Mouse (Mus musculus): ENCODE data around the gene Foxo1. TPM values are rescaled to one million over a fixed set of nuclear protein-coding genes. Genes with fewer than 3 reads are reported as not detected.

Foxo1 gene
- polyA plus RNA-seq, 1 experiment from 2014 or later = 3.7 TPM

GRCm38 (mm10) chr3:52271376-52271775 is 3.2 kb downstream of the Foxo1 start:
- Histone ChIP-seq H3K36me3 (ENCODE audit: control insufficient read depth, insufficient read depth, low read length) (no peaks in the 10 kb centered on the region), H3K4me2 (ENCODE audit: low read depth, low read length, severe bottlenecking) (no peak overlapping the region), H3K4me3 (ENCODE audit: low read depth, low read length) (no peak overlapping the region), H3K9ac (ENCODE audit: low read length) (no peak overlapping the region), H3K27me3 (ENCODE audit: control insufficient read depth, insufficient read depth, low read length) (peaks cover 25% of the 10 kb centered on the region), H3K9me3 (ENCODE audit: control insufficient read depth, low read length) (no peaks in the 10 kb centered on the region), H3K27ac (ENCODE audit: low read depth, low read length) (no peak overlapping the region), H3K4me1 (replicated peaks; ENCODE audit: control insufficient read depth, insufficient read depth, low read length) (no peaks in the 10 kb centered on the region; the same call in 1 of the 2 replicates)
- no peak for DNase-seq (ENCODE audit: low spot score)
- WGBS = 87% methylated on average over 5 of the region's 5 CpGs
- ATAC-seq (replicated peaks; ENCODE audit: low FRiP score) = no peak

DNA sequence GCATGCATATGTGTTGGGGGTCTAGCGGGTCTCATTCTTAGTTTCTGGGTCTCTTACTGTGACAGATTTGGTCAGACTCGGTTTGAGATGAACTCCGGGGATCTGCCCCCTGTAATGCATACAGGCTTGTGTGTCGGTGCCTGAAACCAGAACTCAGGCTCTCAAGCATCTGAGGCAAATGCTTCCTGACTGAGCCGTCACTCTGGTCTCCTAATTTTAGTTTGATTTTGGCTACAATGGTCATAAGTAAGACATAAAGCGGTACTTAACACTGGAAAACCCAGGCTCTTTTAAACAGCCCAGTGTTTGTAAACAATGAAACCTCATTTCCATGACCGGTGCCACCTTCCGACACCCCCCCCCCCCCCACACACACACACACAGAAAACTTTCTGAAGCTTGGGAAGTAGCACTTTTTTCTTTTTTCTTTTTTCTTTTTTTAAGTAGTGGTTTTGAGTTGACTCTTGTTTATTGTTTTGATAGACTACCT is 4.3 kb downstream of the Foxo1 start:
- Histone ChIP-seq H3K27me3 (ENCODE audit: control insufficient read depth, insufficient read depth, low read length) (peaks cover 15% of the 10 kb centered on the region), H3K9ac (ENCODE audit: low read length) (no peak overlapping the region), H3K4me2 (ENCODE audit: low read depth, low read length, severe bottlenecking) (no peak overlapping the region), H3K4me1 (replicated peaks; ENCODE audit: control insufficient read depth, insufficient read depth, low read length) (no peaks in the 10 kb centered on the region; the same call in 1 of the 2 replicates), H3K27ac (ENCODE audit: low read depth, low read length) (no peak overlapping the region), H3K36me3 (ENCODE audit: control insufficient read depth, insufficient read depth, low read length) (no peaks in the 10 kb centered on the region), H3K4me3 (ENCODE audit: low read depth, low read length) (no peak overlapping the region), H3K9me3 (ENCODE audit: control insufficient read depth, low read length) (no peaks in the 10 kb centered on the region)
- ATAC-seq (replicated peaks; ENCODE audit: low FRiP score) = no peak
- 62% methylated on average over 8 of the region's 8 CpGs for WGBS
- DNase-seq (ENCODE audit: low spot score) = no peak

- no peaks in the 10 kb centered on the region for H3K36me3 ChIP-seq (ENCODE audit: control insufficient read depth, insufficient read depth, low read length)
- no peak for DNase-seq (ENCODE audit: low spot score)
- no peaks in the 10 kb centered on the region for H3K4me1 ChIP-seq (replicated peaks; ENCODE audit: control insufficient read depth, insufficient read depth, low read length)
- H3K9me3 ChIP-seq (ENCODE audit: control insufficient read depth, low read length) = no peaks in the 10 kb centered on the region
- no peak overlapping the region for H3K27ac ChIP-seq (ENCODE audit: low read depth, low read length)
- no peak overlapping the region for H3K4me3 ChIP-seq (ENCODE audit: low read depth, low read length)
- H3K4me2 ChIP-seq (ENCODE audit: low read depth, low read length, severe bottlenecking) = no peak overlapping the region
- no peak for ATAC-seq (replicated peaks; ENCODE audit: low FRiP score)
- H3K9ac ChIP-seq (ENCODE audit: low read length) = no peak overlapping the region
- peaks cover 6% of the 10 kb centered on the region for H3K27me3 ChIP-seq (ENCODE audit: control insufficient read depth, insufficient read depth, low read length)
Measured at GRCm38 (mm10) chr3:52274475-52274874, 6.3 kb downstream of the Foxo1 start.

DNA sequence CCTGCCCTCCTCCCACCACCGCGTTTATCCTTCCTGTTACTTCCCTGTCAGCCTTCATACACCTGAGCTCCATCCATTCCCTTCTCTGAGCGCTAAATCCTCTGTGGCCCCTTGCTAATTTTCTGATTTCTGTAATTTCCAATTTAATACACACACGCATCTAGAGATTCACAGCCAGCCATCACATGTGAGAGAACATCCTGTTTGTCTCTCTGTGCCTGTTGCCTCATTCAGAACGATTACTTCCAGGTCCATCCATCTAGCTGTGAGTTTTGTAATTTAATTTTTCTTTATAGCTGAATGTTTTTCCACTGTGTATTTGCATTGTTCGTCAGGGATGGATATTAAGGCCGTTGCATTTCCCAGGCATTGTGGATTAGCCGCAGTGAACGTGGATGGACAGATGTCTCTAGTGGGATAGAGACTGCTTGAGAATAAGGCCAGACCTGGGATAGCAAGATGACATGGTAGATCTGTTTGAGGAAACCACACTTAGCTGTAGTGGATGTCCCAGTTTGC is 7.0 kb downstream of the Foxo1 start:
- Histone ChIP-seq H3K27me3 (ENCODE audit: control insufficient read depth, insufficient read depth, low read length) (peaks cover 6% of the 10 kb centered on the region), H3K4me1 (replicated peaks; ENCODE audit: control insufficient read depth, insufficient read depth, low read length) (no peaks in the 10 kb centered on the region), H3K4me3 (ENCODE audit: low read depth, low read length) (no peak overlapping the region), H3K36me3 (ENCODE audit: control insufficient read depth, insufficient read depth, low read length) (no peaks in the 10 kb centered on the region), H3K9ac (ENCODE audit: low read length) (no peak overlapping the region), H3K9me3 (ENCODE audit: control insufficient read depth, low read length) (no peaks in the 10 kb centered on the region), H3K4me2 (ENCODE audit: low read depth, low read length, severe bottlenecking) (no peak overlapping the region), H3K27ac (ENCODE audit: low read depth, low read length) (no peak overlapping the region)
- WGBS = 90% methylated on average over 9 of the region's 9 CpGs
- DNase-seq (ENCODE audit: low spot score) = no peak
- no peak for ATAC-seq (replicated peaks; ENCODE audit: low FRiP score)

DNA sequence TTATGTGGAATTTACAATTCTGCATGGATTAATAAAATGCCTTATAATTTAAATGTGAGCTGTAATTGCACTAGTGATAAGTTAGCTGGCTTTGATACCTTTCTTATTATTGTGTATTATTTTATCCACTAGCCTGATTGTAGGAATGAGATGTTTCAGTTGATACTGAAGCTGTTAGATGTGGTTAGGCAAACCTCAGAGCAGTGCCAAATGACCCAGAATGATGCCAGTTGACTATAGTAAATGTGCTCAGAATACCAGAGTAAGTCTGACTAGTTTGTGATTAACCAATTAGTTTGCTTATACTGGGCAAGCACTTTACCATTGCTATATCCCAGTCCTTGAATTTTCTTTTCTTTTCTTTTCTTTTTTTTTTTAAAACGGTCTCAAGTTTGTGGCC is 12.5 kb downstream of the Foxo1 start:
- no peak for DNase-seq (ENCODE audit: low spot score)
- ATAC-seq (replicated peaks; ENCODE audit: low FRiP score) = no peak
- Histone ChIP-seq H3K4me3 (ENCODE audit: low read depth, low read length) (no peak overlapping the region), H3K9ac (ENCODE audit: low read length) (no peak overlapping the region), H3K9me3 (ENCODE audit: control insufficient read depth, low read length) (no peaks in the 10 kb centered on the region), H3K27ac (ENCODE audit: low read depth, low read length) (no peak overlapping the region), H3K4me1 (replicated peaks; ENCODE audit: control insufficient read depth, insufficient read depth, low read length) (no peaks in the 10 kb centered on the region), H3K36me3 (ENCODE audit: control insufficient read depth, insufficient read depth, low read length) (no peaks in the 10 kb centered on the region), H3K27me3 (ENCODE audit: control insufficient read depth, insufficient read depth, low read length) (no peaks in the 10 kb centered on the region), H3K4me2 (ENCODE audit: low read depth, low read length, severe bottlenecking) (no peak overlapping the region)
- WGBS = 88% methylated on average over 1 of the region's 1 CpGs

GRCm38 (mm10) chr3:52281882-52282281 is 13.7 kb downstream of the Foxo1 start:
- Histone ChIP-seq H3K36me3 (ENCODE audit: control insufficient read depth, insufficient read depth, low read length) (no peaks in the 10 kb centered on the region), H3K27ac (ENCODE audit: low read depth, low read length) (no peak overlapping the region), H3K27me3 (ENCODE audit: control insufficient read depth, insufficient read depth, low read length) (no peaks in the 10 kb centered on the region), H3K4me2 (ENCODE audit: low read depth, low read length, severe bottlenecking) (no peak overlapping the region), H3K4me3 (ENCODE audit: low read depth, low read length) (no peak overlapping the region), H3K9ac (ENCODE audit: low read length) (no peak overlapping the region), H3K4me1 (replicated peaks; ENCODE audit: control insufficient read depth, insufficient read depth, low read length) (no peaks in the 10 kb centered on the region), H3K9me3 (ENCODE audit: control insufficient read depth, low read length) (no peaks in the 10 kb centered on the region)
- ATAC-seq (replicated peaks; ENCODE audit: low FRiP score) = no peak
- no peak for DNase-seq (ENCODE audit: low spot score)
- WGBS = 89% methylated on average over 3 of the region's 3 CpGs

DNA sequence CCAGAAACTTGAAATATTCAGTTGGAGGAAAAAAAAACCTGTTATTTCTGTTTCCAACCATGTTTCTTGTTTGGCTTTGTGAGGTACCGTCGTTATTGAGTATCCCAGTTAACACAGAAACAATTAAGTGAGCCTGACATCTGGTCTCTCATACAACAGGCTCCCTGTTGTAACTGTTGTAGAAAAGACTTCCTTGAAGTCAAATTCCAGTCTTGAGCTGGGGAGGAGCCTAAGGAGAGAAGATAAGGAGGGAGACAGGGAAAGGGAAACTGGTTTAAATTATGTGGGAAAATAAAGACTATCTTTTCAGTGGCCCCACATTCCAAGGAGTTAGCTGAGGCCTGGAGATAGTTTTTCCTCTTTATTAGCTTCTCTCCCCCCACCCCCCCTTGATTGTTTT is 14.2 kb downstream of the Foxo1 start:
- no peaks in the 10 kb centered on the region for H3K4me1 ChIP-seq (replicated peaks; ENCODE audit: control insufficient read depth, insufficient read depth, low read length)
- no peaks in the 10 kb centered on the region for H3K9me3 ChIP-seq (ENCODE audit: control insufficient read depth, low read length)
- DNase-seq (ENCODE audit: low spot score) (no peak), ATAC-seq (replicated peaks; ENCODE audit: low FRiP score) (no peak)
- no peak overlapping the region for H3K4me2 ChIP-seq (ENCODE audit: low read depth, low read length, severe bottlenecking)
- no peaks in the 10 kb centered on the region for H3K36me3 ChIP-seq (ENCODE audit: control insufficient read depth, insufficient read depth, low read length)
- no peak overlapping the region for H3K9ac ChIP-seq (ENCODE audit: low read length)
- H3K27me3 ChIP-seq (ENCODE audit: control insufficient read depth, insufficient read depth, low read length) = no peaks in the 10 kb centered on the region
- H3K4me3 ChIP-seq (ENCODE audit: low read depth, low read length) = no peak overlapping the region
- 58% methylated on average over 2 of the region's 2 CpGs for WGBS
- no peak overlapping the region for H3K27ac ChIP-seq (ENCODE audit: low read depth, low read length)

DNA sequence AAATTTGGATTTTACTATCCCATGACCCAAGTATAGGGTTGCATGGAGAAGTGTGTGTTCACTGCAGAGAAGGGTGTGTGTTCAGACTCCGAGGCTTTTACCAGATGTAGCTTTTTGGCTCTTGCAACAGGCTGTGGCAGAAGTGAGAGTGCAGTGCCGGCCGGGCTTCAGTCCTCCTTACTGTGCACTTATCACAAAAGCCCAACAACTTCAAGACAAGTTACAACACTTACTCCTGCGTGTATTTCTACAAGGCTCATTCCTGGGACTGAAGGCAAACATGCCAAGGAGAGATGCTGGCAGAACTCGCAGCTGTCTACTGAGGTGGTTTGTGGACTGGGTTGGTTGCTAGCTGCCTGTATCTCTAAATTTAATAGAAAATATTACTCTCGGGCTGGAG is 15.4 kb downstream of the Foxo1 start:
- no peak overlapping the region for H3K4me2 ChIP-seq (ENCODE audit: low read depth, low read length, severe bottlenecking)
- H3K4me1 ChIP-seq (replicated peaks; ENCODE audit: control insufficient read depth, insufficient read depth, low read length) = no peaks in the 10 kb centered on the region
- no peak overlapping the region for H3K4me3 ChIP-seq (ENCODE audit: low read depth, low read length)
- no peaks in the 10 kb centered on the region for H3K36me3 ChIP-seq (ENCODE audit: control insufficient read depth, insufficient read depth, low read length)
- ATAC-seq (replicated peaks; ENCODE audit: low FRiP score) = no peak
- no peaks in the 10 kb centered on the region for H3K27me3 ChIP-seq (ENCODE audit: control insufficient read depth, insufficient read depth, low read length)
- no peak overlapping the region for H3K27ac ChIP-seq (ENCODE audit: low read depth, low read length)
- no peak for DNase-seq (ENCODE audit: low spot score)
- no peaks in the 10 kb centered on the region for H3K9me3 ChIP-seq (ENCODE audit: control insufficient read depth, low read length)
- H3K9ac ChIP-seq (ENCODE audit: low read length) = no peak overlapping the region
- 89% methylated on average over 6 of the region's 6 CpGs for WGBS

DNA sequence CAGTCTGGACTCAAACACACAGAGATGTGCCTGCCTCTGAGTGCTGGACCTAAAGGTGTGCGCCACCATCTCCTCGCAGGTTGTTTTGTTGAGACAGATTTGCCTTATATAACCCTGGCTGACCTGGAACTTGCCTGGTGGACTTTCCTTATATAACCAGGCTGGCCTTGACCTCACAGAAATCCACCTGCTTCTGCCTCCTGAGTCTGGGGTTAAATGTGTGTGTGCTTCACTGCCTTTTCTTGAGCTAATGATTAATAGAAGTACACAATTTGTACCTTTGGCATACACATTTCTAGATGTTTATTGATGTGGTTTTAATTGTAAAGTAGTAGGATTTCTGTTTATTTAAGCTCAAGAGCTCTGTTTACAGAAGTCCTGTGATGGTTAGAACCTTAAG is 22.7 kb downstream of the Foxo1 start:
- Histone ChIP-seq H3K9ac (ENCODE audit: low read length) (no peak overlapping the region), H3K4me3 (ENCODE audit: low read depth, low read length) (no peak overlapping the region), H3K4me1 (replicated peaks; ENCODE audit: control insufficient read depth, insufficient read depth, low read length) (no peaks in the 10 kb centered on the region), H3K4me2 (ENCODE audit: low read depth, low read length, severe bottlenecking) (no peak overlapping the region), H3K36me3 (ENCODE audit: control insufficient read depth, insufficient read depth, low read length) (no peaks in the 10 kb centered on the region), H3K27ac (ENCODE audit: low read depth, low read length) (no peak overlapping the region), H3K27me3 (ENCODE audit: control insufficient read depth, insufficient read depth, low read length) (no peaks in the 10 kb centered on the region), H3K9me3 (ENCODE audit: control insufficient read depth, low read length) (no peaks in the 10 kb centered on the region)
- ATAC-seq (replicated peaks; ENCODE audit: low FRiP score) (no peak), DNase-seq (ENCODE audit: low spot score) (no peak)
- 100% methylated on average over 2 of the region's 2 CpGs for WGBS

All from forebrain, embryonic 11.5 days (tissue).